Mouse (Mus musculus): ENCODE results near the gene Gm21411. TPM values are rescaled to one million over a fixed set of nuclear protein-coding genes. Genes with fewer than 3 reads are reported as not detected.
"Not testable (repeated sequence)": the region's sequence is repeated elsewhere in the genome, so short reads cannot be mapped to it uniquely, and the experiment has no call there.

Gm21411 gene
- not detected for total RNA-seq (2021)
- long read RNA-seq = 0 reads

GRCm38 (mm10) chr4:146909386-146910137 is at the start of gene Gm21411:
Gene Gm21411, minus strand, starts transcription at chr4:146909590.
- DNase-seq (ENCODE audit: low spot score in 2 of 2) = not testable (repeated sequence)

- not testable (repeated sequence) for DNase-seq (ENCODE audit: low spot score in 2 of 2)
Measured at GRCm38 (mm10) chr4:146941691-146942090, 32.3 kb upstream of the Gm21411 start.

- DNase-seq (ENCODE audit: low spot score in 2 of 2) = no peak
Measured at GRCm38 (mm10) chr4:146932311-146933082, 23.1 kb upstream of the Gm21411 start.

GRCm38 (mm10) chr4:146915196-146915595 is 5.8 kb upstream of the Gm21411 start:
- no peak for DNase-seq (ENCODE audit: low spot score in 2 of 2)

- DNase-seq (ENCODE audit: low spot score in 2 of 2) = not testable (repeated sequence)
Measured at GRCm38 (mm10) chr4:146908131-146908530, 1.3 kb downstream of the Gm21411 start.

- not testable (repeated sequence) for DNase-seq (ENCODE audit: low spot score in 2 of 2)
Measured at GRCm38 (mm10) chr4:146904782-146905181, 4.6 kb downstream of the Gm21411 start.

GRCm38 (mm10) chr4:146903126-146903525 is 6.3 kb downstream of the Gm21411 start:
- not testable (repeated sequence) for DNase-seq (ENCODE audit: low spot score in 2 of 2)

Other genes with a start within 250 kb of the Gm21411 start
- gene Zfp989, start 62.4 kb upstream of the Gm21411 start, total RNA-seq (2021) = not detected
- gene Rex2, start 112.3 kb upstream of the Gm21411 start, total RNA-seq (2021) = under 1 TPM in 1 of 2 experiments, not detected in 1; 0.29 TPM
- gene Zfp991, start 222.4 kb upstream of the Gm21411 start, total RNA-seq (2021) = 10 to 100 TPM in 1 of 2 experiments, 1 to 10 TPM in 1; 10.0 to 11.2 TPM